Mouse (Mus musculus) heart, adult 10 weeks (tissue): Measurements from ENCODE around the gene Vmn1r17. TPM values are rescaled to one million over a fixed set of nuclear protein-coding genes. Genes with fewer than 3 reads are reported as not detected.

Source experiments
- polyA plus RNA-seq: library from polyadenylated mRNA; stranded (reverse); fragments of 350-450 nt; fragmentation: Illumina TruSeq; extraction: RNeasy Lipid Tissue Mini Kit (QIAGEN cat#74804); gene quantifications from one replicate; pipeline ENCODE4 v1.2.3, GENCODE M21; 2014; ENCODE audit warnings: low read depth, low replicate concordance

The Vmn1r17 gene
- not detected for polyA plus RNA-seq

DNA sequence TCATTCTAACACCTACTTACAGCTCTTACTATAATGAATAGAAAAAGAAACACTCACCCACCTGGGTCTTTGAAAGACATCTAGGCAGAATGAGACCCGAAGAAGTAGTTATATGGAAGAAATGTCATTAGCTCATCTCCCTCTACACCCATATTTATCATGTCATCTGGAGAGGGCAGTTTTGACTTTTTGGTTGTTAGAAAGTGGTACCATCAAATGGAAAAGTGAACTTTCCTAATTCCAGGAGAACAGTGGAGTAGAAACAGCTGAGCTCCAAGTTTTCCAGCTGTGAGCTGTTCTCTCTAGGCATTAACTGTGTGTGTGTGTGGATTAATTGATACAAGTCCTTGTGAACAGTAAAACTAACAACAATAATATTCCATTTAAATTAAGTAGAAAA, at the start of gene Vmn1r17:
Gene Vmn1r17, minus strand, starts transcription at position 101 of the 400 bp plus-strand sequence.

GRCm38 (mm10) chr6:57403480-57403879, 40.0 kb upstream of the Vmn1r17 start, which contains the start of gene Vmn1r19:
Gene Vmn1r19, plus strand, starts transcription at chr6:57403780.

DNA sequence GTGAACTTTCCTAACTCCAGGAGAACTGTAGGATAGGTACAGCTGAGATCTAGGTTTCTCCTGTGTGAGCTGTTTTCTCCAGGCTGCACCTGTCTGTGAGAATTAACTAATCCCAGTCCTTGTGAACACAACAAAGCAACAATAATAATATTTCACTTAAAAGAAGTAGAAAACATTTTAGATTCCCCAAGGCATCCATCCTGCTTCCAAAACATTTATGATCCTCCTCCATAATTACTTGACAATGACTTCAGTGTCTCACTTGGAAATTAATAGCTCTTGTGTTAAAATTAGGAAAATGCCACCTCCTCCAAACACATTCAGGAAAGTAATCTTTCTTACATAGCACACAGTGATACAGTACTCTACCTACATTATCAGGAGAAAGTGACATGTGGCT, 32.2 kb upstream of the Vmn1r17 start, which contains the start of gene Vmn1r18:
Gene Vmn1r18, minus strand, starts transcription at position 101 of the 400 bp plus-strand sequence.

GRCm38 (mm10) chr6:57329394-57329793, 34.1 kb downstream of the Vmn1r17 start, which contains the start of gene Vmn1r16:
Gene Vmn1r16, minus strand, starts transcription at chr6:57329494.

Other genes with a start within 250 kb of the Vmn1r17 start
- gene Vmn1r11, start 230.3 kb downstream of the Vmn1r17 start, polyA plus RNA-seq, result not detected
- gene Vmn1r12, start 206.8 kb downstream of the Vmn1r17 start, polyA plus RNA-seq, result not detected
- not detected for gene Vmn1r13, start 160.4 kb downstream of the Vmn1r17 start, polyA plus RNA-seq
- gene Vmn1r14, start 132.0 kb downstream of the Vmn1r17 start, polyA plus RNA-seq, result not detected
- not detected for gene Vmn1r15, start 105.8 kb downstream of the Vmn1r17 start, polyA plus RNA-seq
- gene Vmn1r16, start 34.2 kb downstream of the Vmn1r17 start, polyA plus RNA-seq, result not detected
- gene Vmn1r18, start 32.1 kb upstream of the Vmn1r17 start, polyA plus RNA-seq, result not detected
- not detected for gene Vmn1r19, start 40.1 kb upstream of the Vmn1r17 start, polyA plus RNA-seq
- not detected for gene Vmn1r20, start 65.2 kb upstream of the Vmn1r17 start, polyA plus RNA-seq
- 72.4 TPM for gene Ppm1k, start 171.7 kb upstream of the Vmn1r17 start, polyA plus RNA-seq
- 3.6 TPM for gene Herc6, start 217.3 kb upstream of the Vmn1r17 start, polyA plus RNA-seq